Mouse (Mus musculus) gastrocnemius, adult 2 months (tissue): Measurements from ENCODE around the gene Pacsin1. TPM values are rescaled to one million over a fixed set of nuclear protein-coding genes. Genes with fewer than 3 reads are reported as not detected.
"Not testable (repeated sequence)": the region's sequence is repeated elsewhere in the genome, so short reads cannot be mapped to it uniquely, and the experiment has no call there.

ENCODE experiments used
- DNase-seq: peaks from one replicate; pipeline ENCODE4 v3.0.0; 2022
- H3K27ac ChIP-seq: fragments of 200-600 bp; 2 replicates; pipeline ENCODE4 v1.8.1; 2022; ENCODE audit warnings: mild to moderate bottlenecking
- H3K4me3 ChIP-seq: fragments of 200-600 bp; 2 replicates; pipeline ENCODE4 v1.8.1; 2022; ENCODE audit warnings: mild to moderate bottlenecking, moderate library complexity
- CTCF ChIP-seq: fragments of 200-600 bp; IDR thresholded peaks from 2 replicates; pipeline ENCODE4 v1.8.1; 2022; ENCODE audit warnings: antibody characterized with exemption, mild to moderate bottlenecking, moderate library complexity
- intact Hi-C: fragments of 180-260 bp; cut with DNase I; formaldehyde crosslinking; loops from one replicate; pipeline ENCODE4 v1.15.1; 2025
- total RNA-seq, 2 experiments: library from RNA; stranded (reverse); gene quantifications; 2 replicates each; pipeline ENCODE4 v1.2.3; 2021

Pacsin1 gene
- total RNA-seq, 2 experiments from 2014 or later: 0.18 TPM; not detected in 1

DNA sequence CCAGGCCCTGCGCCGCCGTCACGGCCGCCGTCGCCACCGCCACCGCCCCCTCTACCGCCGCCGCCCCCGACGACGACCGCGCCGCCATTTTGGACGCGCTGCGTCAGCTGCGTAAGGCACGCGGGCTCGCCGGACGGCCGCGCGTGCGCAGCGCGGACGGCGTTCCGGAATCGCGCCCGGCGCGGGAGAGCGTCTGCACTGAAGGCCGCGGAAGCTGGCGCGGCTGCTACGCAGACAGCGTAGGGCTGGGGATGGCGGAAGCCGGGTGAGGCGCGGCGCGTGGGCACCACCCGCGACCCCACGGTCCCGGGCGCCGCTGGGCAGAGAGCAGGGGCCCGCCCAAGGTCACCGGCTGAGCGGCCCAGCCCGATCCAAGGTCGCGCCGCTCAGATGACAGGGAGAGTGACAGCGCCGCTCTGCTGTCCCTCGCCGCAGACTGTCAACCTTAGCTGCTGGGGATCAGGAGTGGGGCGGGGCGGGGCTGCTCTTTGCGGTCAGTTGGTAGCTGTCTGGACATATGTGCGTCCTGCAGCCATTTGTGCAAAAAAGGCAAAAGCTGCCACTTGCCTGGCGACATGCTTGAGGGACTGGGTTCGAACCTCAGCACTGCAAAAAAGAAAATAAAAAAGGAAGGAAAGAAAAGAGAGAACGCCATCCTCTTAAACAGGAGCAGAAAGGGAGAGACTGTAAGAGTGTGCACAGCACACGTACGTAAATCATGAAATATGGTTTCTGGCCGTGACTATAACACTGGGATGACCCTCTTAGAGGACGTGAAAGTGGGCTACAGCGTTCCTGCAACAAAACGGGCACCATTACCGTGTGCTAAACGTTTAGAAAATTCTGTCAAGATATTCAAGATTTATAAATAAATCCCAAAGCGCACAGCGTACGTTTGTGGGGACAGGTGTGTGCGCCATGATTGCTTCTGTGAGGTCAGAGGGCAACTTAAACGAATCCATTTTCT lies 31.7 kb upstream of the Pacsin1 start, which contains the start of gene Nudt3:
Nudt3 (minus strand) TSS at position 136 of the 967 bp plus-strand sequence.
- Histone ChIP-seq H3K27ac (peak within 1 kb of the TSS; percentile 99), H3K4me3 (peak within 1 kb of the TSS; percentile 96)
- TF ChIP-seq CTCF: peak; percentile 18; the same call in 1 of the 2 replicates
- DNase-seq: peak; percentile 95
- intact Hi-C loops: loop anchor here (2.0 to 10.0 kb wide), 3 partner anchors 21 to 419 kb away; partner anchors contain the start of gene Lemd2

DNA sequence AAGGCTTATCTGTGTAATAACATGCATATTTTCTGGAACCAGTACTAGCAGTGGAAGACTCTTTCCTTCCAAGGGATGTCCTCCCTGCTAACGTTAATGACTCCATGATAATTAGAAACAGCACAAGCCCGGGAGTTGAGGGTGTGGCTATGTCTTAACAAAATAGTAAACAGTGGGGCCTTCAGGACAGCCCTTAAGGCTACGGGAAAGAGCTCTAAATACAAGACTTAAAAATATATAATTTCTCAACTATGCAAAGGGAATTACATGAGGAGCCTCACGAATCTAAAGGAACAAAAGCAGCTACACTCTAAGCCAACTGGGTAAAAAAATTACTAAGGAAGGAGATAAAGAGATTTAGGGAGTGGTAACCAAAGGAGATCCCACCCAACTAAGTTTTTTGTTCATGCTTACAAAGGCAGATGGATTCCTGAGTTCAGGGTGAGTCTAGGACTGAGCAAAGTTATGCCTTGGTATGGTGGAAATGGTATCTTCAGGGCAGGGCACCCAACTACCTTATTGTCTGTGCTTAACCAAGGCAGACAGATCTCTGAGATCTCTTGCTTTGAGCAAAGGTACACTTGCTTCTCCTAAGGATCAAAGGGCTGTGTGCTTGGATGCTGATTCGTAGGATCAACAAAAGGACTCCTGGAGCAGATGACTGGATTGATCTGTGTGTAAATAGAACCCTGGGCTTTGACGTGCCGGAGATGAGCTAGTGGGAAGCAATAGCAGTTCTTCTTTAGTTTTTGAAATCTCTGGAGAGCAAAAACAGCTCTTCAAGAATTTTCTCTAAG lies 29.7 kb upstream of the Pacsin1 start:
- peak overlapping the region; percentile 24; the same call in 1 of the 2 replicates for H3K27ac ChIP-seq
- no peak for DNase-seq
- no peak overlapping the region for H3K4me3 ChIP-seq
- no peak for TF ChIP-seq CTCF
- intact Hi-C loops: loop anchor here (10.0 kb wide), 1 partner anchor 421 kb away; the partner anchor contains the start of gene Lemd2

DNA sequence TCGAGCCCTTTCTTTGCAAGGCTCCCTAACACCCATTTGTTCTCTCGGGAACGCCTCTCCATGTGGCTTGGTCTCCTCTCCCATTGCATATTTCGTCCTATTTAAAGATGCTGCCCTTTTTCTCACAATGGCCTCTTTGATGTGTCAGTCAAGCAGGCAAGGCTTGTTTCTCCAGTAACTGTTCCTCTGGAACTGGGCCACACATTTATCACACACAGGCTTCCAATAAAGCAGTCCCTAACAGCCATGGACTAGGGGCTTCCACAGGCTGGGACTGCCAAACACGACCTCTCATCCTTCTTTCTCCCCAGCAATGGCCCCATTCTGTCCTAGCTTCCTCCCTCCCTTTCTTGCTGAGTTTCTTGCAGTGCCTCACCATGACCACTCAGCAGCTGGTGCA lies 28.6 kb upstream of the Pacsin1 start:
- intact Hi-C loops: loop anchor here (10.0 kb wide), 1 partner anchor 422 kb away; the partner anchor contains the start of gene Lemd2
- peak overlapping the region; percentile 38; the same call in 1 of the 2 replicates for H3K27ac ChIP-seq

GRCm38 (mm10) chr17:27627451-27627850 lies 27.9 kb upstream of the Pacsin1 start:
- no peak overlapping the region for H3K4me3 ChIP-seq
- no peak for DNase-seq
- TF ChIP-seq CTCF: peak; percentile 14; the same call in 1 of the 2 replicates
- intact Hi-C loops: loop anchor here (10.0 kb wide), 1 partner anchor 423 kb away; the partner anchor contains the start of gene Lemd2
- no peak overlapping the region for H3K27ac ChIP-seq

More for the DNA sequence above, 28.6 kb upstream of the Pacsin1 start:
- TF ChIP-seq CTCF: no peak
- DNase-seq: no peak
- H3K4me3 ChIP-seq: no peak overlapping the region

GRCm38 (mm10) chr17:27628376-27628775 lies 26.9 kb upstream of the Pacsin1 start:
- DNase-seq: no peak
- Histone ChIP-seq H3K27ac (no peak overlapping the region), H3K4me3 (no peak overlapping the region)
- intact Hi-C loops: loop anchor here (10.0 kb wide), 1 partner anchor 424 kb away; the partner anchor contains the start of gene Lemd2
- no peak for TF ChIP-seq CTCF

GRCm38 (mm10) chr17:27629249-27630020 lies 25.9 kb upstream of the Pacsin1 start:
- intact Hi-C loops: loop anchor here (1.0 to 10.0 kb wide), 3 partner anchors 64 to 425 kb away; partner anchors contain the start of genes AI413582 and Lemd2
- DNase-seq: peak; percentile 88
- Histone ChIP-seq H3K27ac (no peak overlapping the region), H3K4me3 (no peak overlapping the region)
- peak; percentile 82 for TF ChIP-seq CTCF

DNA sequence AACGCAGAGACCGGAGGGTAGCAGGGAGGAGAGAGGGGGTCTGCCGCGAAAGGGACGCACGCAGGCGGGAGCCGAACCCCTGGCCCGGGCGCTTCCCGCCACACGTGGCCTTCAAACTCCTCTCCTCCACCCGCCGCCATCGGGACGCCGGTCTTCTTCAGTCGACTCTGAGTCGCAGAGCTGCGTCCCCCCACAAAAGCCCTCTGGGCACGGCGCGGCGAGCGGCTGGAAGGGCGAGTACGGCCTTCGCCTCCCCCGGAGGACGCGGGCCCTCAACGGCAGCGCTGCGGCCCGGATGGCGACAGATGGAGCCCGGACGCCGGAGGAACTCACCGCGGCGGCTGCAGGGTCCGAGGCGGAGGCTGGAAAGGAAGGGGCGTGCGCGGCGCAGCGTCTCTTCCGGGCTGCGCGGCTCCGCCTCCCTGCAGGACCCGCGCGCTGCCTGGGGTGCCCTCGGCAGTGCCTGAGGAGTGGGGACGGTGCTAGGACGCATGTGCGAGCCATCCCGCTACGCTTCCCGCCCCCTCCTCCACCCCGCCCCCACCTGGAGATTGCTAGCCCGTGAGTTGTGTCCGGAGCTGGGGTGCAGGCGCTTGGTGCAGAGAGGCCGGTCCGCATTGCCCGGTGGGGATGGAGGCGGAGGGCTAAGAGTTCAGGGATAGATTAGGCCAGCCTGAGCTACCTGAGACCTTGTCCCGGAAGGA lies 20.3 kb upstream of the Pacsin1 start, which contains the start of gene RPS10-NUDT3:
RPS10-NUDT3 (minus strand) TSS at position 352 of the 704 bp plus-strand sequence.
- peak within 1 kb of the TSS; percentile 89 for H3K27ac ChIP-seq
- DNase-seq: peak; percentile 94
- peak within 1 kb of the TSS; percentile 97 for H3K4me3 ChIP-seq
- intact Hi-C loops: no loop called here
- no peak for TF ChIP-seq CTCF

GRCm38 (mm10) chr17:27635575-27635903 lies 19.8 kb upstream of the Pacsin1 start:
- Histone ChIP-seq H3K4me3 (peak overlapping the region; percentile 97), H3K27ac (peak overlapping the region; percentile 89)
- DNase-seq, intact Hi-C loops: not testable (repeated sequence)

GRCm38 (mm10) chr17:27636132-27637020 lies 18.9 kb upstream of the Pacsin1 start, which contains the start of gene Rps10:
Gene Rps10, minus strand, starts transcription at chr17:27636669.
- no peak for TF ChIP-seq CTCF
- Histone ChIP-seq H3K4me3 (peak within 1 kb of the TSS; percentile 97), H3K27ac (peak within 1 kb of the TSS; percentile 89)
- intact Hi-C loops: no loop called here
- DNase-seq: no peak

DNA sequence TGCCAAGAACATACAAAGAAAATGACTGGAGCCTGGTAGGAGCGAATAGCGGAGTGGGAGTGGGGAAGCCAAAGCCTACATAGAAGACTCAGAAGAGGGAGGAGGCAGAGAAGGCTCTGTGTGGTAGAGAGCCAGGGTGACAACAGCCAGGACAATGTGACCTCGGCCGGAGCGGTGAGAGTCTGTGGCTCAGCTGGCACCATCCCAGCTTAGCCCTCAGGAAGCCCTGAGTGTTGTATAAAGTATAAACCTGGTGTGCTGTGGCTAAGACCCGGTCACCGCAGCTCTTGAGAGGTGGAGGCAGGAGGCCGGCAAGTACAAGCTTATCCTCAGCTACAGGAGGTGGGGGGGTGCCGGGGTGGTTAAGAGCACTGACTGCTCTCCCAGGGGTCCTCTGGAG lies 18.0 kb upstream of the Pacsin1 start:
- H3K4me3 ChIP-seq: no peak overlapping the region
- TF ChIP-seq CTCF: no peak
- DNase-seq: no peak
- no peak overlapping the region for H3K27ac ChIP-seq
- intact Hi-C loops: no loop called here
